Mouse (Mus musculus): ENCODE measurements around the gene Soat2.

Soat2 gene

DNA sequence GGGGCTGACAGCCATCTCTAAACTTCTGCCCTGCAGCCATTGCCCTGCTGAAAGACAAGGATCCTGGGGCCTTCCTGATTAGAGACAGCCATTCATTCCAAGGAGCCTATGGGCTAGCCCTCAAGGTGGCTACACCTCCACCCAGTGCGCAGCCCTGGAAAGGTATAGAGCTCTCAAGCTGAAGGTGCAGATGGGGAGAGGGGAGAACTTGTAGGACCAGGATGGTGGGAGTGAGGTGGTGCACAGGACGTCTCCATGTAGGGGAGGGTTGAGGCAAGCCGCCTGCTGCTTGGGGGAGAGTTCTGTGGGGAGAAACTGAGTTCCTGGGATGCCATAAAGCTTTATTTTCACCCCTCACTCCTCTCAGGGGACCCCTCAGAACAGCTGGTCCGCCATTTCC, 36.7 kb upstream of the Soat2 start:
- no peak for DNase-seq (ENCODE audit: low spot score in 2 of 2)

DNA sequence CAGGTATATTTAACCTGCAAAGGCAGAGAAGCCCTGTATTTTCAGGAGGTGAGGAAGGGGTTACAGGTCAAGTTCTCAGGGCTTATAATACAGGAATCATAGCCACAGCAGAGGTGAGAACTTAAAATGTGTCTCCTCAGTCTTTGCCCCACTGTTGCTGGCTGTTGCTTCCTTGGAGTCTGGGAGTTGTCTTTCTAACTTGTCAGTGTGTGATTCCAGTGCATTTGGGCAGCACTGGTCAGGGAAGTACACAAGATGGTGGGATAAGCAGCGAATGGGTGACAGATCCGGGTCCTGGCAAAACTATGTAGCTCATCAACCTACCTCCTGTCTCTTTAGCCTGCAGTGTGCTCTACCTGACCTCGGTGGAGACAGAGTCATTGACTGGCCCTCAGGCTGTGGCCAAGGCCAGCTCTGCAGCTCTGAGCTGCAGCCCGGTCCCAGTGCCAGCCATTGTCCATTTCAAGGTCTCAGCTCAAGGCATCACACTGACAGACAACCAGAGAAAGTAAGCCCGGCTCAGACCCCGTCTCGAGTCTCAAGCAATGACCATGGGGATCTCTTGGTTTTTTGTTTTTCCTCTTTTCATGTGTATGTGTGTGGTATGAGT, 35.6 kb upstream of the Soat2 start:
- DNase-seq (ENCODE audit: low spot score in 2 of 2), result no peak

DNA sequence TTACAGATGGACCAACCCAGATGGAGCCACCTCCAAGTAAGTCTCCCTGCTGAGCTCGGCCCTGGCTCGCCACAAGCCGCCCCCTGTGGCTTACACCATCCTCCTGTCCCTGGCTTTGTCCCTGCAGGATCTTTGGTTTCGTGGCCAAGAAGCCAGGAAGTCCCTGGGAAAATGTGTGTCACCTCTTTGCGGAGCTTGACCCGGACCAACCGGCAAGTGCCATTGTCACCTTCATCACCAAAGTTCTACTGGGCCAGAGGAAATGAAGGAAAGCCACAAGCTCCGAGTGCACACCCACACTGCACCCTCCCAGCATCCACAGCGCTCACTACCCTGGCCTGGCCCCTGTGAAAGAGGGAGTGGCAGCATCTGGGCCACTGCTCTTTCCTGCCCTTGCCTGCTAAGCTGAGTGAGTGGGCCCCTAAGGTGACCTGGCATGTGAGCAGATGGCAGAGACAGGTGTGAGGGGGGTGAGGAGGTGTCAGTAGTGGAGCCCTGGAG, 34.5 kb upstream of the Soat2 start:
- DNase-seq (ENCODE audit: low spot score in 2 of 2), result no peak

DNA sequence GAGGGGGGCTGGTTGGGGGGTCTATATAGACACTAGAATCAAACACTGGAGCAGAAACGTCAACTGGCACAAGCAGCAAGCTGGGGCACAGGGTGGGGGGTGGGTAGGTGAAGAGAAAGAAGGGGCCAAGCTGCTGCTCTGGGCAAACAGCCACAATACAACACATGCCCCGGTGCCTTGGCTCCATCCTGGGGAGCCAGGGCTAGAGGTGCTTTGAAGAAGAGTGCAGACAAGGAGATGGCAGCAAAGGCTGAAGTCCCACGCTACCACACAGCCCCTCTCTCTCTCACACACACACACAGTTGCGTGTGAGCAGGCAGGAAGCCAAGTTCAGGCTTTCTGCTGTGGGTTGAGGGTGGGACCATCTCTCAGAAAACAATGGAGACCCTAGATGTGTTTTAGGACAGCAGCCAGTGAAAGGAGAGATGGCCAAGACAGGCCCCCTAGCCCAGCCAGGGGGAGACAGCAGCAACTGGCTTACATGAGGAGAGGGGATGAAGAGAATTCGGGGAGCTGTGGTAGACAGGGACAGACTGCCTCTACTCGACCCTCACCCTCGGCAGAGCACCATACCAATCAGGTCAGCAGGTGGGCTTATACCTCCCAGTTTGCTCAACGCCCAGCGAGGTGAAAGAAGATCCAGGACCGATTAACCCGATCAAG, 33.4 kb upstream of the Soat2 start:
- DNase-seq (ENCODE audit: low spot score in 2 of 2), result peak in 1 of 2 experiments; percentile 69

DNA sequence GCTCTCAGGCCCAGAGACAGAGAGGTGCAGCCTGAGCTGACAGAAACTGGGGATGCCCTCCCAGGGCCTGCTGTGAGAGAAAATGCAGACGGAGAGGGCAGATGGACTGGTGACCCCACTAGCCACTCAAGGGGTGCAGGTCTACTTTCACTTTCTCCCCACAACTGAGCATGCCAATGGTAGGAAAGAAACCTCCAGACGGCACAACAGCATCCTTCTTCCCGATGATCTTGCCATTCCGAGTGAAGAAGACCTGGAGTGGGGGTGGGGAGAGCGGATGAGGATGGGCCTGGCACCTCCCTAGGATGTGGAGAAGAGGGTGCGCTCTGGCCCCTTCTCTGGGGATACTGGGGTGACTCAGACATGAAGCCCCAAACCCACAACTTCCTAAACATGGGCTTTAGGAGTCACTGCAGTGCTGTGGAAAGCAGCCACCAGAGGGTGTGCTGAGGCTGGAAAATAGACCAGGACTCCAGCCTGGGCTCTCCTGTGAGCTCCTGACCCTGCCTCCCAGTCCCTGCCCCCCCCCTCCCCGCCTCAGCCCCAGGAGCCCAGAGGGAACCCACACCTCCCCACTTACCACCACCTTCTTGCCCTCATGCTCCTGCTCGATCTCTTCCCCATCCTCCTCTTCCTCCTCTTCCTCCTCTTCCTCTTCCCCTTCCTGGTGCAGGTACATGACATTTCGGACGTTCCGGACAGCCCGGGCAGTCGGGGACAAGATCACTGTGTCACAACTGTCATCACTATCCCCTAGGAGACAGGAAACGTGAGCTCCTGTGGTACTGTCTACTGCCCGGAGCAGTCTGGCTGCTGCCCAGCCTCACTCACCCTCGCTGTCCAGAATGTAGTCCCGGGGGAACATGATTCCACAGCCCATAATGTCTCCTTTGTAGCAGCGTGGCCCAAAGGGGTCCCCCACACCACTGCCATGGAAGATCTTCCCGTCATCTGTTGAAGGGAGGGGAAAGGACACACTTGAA, 32.6 kb upstream of the Soat2 start:
- no peak for DNase-seq (ENCODE audit: low spot score in 2 of 2)

DNA sequence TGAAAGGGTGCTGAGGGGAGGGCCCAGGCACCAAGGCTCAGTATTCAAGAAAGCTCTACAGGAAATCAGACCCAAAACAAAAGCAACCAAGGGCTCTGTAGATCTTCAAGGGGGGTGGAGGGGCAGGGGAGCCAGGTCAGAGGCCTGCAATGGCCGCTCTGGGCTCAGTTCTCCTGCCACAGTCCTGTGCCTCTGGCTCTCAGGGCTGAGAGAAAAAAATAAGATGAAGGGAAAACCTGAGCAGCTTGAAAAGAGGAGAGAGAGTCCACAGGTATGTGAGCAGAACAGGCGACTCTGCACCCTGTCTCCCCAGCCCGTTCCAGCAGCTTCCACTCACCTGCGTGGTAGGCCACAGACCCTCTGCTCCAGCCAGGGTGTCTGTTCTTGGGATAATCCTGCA, 31.7 kb upstream of the Soat2 start:
- no peak for DNase-seq (ENCODE audit: low spot score in 2 of 2)

DNA sequence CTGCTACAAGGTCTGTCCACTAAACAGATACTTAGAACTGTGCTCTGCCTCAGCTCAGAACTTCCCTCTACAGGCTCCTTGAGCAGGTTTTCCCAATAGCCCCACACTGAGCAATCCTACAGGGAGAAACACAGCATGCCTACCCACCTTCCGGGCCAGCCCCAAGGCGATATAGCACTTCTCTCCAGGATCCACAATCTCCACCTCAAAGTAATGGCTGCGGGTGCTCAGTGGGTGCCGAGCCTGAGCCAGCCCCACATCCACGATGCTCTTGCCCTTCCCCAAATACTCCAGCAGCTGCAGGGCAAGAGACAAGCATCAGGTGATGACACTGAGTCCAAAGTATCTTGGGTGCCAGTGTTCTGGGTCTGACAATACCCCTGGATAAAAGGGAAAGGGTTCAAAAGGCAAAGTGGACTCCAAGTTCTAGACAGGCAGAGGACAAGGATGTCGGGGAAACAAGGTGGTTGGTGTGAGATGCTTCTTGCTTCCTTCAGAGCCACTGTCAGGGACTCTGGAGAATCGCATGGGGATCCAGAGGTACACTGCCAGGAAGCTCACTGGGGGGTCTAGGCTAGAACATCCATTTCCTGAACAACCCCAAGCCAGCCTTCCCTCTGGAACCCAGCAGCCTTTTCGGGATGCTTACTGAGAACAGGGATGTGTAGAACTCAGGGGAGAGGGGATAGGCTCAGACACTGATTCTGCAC, 31.1 kb upstream of the Soat2 start:
- no peak for DNase-seq (ENCODE audit: low spot score in 2 of 2)

DNA sequence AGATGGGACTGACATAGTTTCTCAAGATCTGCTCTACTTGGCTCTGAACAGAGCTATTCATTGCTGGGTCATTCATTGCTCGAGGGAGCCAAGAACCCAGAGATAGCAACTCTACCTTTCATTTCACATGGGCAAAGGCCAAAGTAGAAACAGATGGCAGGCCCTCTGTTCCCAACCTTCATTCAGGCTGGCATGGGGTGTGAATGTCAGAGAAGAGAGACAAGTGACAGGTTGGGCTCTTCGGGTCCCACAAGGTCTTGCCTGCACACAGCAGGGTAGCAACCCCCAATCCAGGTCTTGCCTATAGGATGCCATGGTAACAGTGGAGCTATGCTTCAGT, 30.5 kb upstream of the Soat2 start:
- DNase-seq (ENCODE audit: low spot score in 2 of 2), result no peak

DNA sequence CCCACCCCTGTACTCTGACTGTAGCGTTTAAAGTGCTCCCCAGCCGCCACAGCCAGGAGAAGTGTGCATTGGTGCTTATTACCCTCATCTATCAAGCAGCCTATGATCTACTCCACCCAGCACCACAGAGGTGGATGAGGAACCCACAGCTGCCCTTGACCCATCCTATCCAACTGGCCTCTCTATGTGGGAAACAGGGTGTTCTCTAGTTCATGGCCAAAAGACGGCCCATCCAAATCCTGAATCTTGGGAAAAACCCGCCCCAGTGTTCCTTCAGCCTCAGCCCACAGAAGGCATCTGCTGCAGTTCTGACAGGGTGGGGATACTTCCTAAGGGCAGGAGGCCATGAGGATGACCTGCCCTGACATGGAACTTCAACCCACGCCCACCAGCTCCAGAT, 29.8 kb upstream of the Soat2 start:
- no peak for DNase-seq (ENCODE audit: low spot score in 2 of 2)

DNA sequence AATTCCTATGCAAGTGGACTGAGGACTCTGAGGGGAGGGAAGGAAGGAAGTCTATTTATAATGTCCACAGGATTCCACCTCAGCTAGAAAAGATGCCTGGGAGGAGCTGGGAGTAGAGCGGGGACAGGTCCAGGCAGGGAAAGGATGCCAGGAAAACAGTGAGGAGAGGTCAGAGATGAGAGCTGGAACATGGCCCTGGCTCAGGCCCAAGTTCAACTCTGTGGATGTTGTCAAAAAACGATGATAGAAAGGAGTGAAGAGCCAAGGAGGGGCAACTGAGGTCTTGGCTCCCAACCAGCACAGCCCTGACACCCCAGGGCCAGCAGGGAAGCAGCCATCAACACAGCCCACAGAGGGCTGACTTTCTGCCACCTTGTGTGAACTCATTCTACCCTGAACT, 24.0 kb upstream of the Soat2 start:
- no peak for DNase-seq (ENCODE audit: low spot score in 2 of 2)

DNA sequence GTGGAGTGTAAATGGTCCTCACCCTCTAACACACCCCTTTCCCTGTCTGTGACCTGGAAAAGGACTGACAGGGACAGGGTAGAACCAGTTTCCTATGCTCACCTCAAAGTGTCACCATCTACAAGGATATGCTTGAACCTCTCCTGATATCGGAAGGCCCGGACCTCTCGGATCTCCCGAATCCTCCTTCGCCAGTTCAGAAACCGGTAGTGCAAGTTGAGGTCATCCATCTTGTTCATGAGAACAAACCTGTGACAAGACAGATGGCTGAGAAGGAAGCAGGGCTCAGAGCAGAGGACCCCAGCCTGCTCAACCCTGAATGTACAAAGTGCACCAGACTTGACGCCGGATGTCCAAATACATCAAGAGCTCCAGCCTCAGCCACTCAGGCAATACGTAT, 17.0 kb upstream of the Soat2 start:
- DNase-seq (ENCODE audit: low spot score in 2 of 2), result no peak

DNA sequence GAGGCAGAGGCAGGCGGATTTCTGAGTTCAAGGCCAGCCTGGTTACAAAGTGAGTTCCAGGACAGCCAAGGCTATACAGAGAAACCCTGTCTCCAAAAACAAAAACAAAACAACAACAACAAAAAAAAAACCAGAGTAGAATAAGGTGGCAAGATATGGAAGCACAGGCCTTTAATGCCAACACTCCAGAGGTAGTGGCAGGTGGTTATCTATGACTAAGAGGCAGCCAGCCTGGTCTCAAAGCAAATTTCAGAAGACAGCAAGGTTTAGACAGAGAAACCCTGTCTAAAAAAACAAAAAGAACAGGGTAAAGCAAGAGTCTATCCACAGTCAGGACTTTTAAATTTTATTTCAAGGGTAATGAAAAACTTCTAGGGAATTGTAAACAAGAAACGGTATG, 15.6 kb upstream of the Soat2 start:
- DNase-seq (ENCODE audit: low spot score in 2 of 2), result no peak

DNA sequence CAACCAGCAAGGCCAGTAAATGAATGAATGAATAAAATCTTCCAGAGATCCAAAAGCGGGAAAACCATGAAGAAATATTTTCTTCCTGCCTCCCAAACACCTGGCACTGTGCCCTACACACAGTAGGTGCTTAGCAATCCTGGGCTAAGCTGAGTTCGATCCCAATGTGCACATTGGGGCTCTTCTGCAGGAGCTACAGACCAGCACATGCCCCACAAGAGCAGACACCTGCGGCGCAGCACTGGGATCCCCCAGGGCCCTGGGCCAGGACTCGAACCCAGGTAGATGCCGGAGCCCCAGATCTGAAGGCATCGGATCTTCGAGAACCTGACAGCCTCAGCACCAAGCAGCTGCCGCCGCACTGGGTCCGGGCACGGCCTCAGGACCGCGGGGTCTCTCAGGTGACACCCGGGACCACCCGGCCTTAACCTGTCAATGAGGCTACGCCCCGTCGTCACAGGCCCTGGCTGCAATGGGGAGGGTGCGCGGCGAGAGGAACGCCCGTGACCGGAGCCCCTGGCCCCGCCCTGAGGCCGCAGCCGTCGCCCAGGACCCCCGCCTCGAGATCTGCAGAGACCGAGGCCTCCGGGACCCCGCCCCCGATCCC, 14.7 kb upstream of the Soat2 start:
- no peak for DNase-seq (ENCODE audit: low spot score in 2 of 2)

DNA sequence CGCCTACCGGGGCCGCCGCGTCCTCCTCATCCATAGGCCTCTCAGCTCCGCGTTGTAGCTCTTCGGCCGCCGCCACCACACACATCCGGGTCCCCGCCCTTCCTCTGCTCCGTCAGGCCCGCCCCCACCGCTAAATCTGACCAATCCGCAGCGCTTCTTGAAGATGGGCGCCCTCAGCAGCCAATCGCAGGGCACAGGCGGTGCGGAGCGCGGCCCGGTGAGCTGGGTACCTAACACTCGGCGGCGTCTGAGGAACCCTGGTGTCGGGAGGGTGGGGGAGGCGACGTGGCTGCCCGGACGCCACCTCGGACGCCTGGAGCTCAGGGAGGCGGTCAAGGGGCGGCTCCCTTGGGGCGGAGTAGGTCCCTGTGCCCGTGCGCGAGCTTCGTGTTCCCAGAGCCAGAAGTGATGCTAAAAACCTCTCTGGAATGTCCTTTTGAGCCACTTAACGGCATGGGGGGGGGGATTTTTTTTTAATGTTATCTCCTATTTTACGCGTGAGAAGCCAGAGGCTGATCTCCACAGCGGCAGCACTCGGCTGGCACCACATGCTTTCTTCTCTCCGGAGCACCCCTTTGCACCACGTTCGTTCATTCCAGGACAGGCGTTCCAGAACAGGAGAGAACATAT, 14.1 kb upstream of the Soat2 start, which contains the start of gene Spryd3:
Gene Spryd3, minus strand, starts transcription at position 106 of the 630 bp plus-strand sequence.
- peak; percentile 97 to 99 for DNase-seq (ENCODE audit: low spot score in 2 of 2)

DNA sequence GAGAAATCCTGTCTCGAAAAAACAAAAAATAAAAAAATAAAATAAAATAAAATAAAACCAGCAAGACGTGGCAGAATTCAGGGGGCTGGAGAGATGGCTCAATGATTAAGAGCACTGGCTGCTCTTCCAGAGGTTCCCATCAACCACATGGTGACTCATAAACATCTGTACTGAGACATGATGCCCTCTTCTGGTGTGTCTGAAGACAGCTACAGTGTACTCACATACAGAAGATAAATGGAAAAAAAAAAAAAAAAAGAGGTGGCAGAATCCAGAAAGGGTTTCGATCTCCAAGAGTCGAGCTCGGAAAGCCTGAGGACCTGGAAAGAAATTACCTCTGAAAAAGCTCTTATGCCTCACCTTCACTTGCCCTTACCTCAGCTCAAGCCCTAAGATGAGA, 9.2 kb upstream of the Soat2 start:
- DNase-seq (ENCODE audit: low spot score in 2 of 2), result no peak

DNA sequence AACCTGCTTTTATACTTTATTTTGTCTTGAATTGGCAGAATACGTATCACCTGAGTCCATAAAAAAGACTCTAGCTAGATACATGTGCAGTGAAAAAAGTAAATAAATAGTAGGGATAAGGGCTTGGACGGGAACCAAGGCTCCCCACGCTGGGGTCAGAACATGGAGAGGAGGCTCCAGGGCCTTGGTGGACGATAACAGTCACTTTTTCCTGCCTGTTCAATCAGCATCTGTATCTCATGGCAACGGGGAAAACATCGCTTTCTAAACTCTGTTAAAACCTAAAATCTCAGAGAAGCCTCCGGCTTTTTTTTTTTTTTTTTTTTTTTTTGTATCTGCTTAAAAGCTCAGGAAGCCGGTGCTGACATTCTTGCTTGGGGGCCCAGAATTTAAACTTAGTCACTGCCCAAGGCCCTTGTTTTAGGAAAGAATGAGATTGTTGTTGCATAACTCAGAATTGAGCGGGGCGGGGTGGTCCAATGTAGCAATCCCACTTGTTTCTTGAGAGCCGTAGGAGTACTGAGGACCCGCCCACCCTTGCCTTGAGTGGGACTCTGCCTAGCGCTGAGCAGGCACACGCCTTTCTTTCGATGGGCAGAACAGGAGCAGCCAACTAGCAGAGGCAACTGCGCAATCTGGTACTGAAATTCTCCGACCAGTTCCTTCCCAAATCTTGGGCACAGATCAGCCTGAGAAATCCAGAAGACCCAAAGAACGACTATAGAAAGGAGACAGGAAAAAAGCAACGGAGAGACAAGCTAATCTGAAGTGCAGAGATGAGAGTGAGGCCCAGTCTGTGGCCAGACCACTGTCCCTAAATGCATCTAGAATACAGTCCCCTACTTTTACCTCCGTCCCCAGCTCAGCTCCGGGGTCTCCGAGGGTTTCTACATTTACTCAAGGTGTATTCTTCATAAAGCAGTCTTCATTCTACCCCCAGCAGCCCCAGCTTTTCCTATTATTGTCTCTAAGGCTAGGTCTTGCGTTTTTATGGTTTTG, 7.1 kb upstream of the Soat2 start:
- no peak for DNase-seq (ENCODE audit: low spot score in 2 of 2)

DNA sequence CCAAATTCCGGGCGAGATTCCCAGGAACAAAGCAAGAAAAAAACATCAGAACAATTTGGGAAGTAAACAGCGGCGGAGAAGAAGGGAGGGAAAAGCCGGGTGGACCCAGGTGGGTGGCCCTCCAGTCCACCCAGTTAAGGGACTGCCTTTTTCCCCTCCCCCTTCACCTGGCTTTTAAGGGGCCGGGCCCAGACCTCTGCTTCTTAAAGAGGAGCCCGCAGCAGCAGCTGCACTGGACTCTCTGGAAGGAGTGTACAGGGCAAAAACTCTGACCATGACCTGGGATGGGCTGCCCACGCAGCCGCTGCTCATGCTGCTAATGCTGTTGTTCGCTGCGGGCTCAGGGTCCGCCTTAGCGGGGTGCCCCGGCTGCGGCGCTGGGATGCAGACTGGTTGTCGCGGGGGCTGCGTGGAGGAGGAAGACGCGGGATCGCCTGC, 6.0 kb upstream of the Soat2 start, which contains the start of gene Igfbp6:
Gene Igfbp6, plus strand, starts transcription at position 89 of the 438 bp plus-strand sequence.
- DNase-seq (ENCODE audit: low spot score in 2 of 2), result no peak

DNA sequence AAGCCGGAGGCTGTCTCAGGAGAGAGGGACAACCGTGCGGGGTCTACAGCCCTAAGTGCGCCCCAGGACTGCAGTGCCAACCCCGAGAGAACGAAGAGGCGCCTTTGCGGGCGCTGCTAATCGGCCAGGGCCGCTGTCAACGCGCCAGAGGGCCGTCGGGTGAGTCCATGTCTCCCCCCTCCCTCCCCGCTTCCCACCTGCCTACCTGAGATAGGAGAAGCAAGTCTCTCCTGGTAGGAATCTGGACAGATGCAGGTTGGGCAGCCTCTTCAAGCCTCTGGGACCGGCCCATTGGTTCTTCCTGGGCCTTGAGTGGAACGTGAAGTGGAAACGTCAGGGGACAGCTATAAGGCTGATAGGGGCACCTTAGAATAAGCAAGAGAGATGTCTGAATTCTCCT, 5.6 kb upstream of the Soat2 start:
- no peak for DNase-seq (ENCODE audit: low spot score in 2 of 2)

DNA sequence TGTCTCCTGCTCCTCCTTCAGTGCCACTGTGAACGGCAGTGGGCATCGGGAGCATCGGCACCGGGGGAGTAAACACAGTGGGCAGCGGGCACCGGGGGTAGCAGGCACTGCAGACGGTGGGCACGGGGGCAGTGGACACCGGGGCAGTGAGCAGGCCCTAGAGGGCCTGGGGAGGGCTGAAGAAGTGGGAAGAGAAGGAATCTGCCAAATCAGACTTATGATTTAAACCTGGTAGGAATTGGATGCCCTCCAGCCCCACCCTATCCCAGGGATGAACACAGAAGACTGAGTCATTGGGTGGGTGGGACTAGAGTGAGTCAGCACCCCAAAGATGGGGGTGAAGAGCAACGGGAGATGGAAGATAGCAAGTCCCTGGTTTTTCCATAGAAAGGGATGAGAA, 5.0 kb upstream of the Soat2 start:
- no peak for DNase-seq (ENCODE audit: low spot score in 2 of 2)

DNA sequence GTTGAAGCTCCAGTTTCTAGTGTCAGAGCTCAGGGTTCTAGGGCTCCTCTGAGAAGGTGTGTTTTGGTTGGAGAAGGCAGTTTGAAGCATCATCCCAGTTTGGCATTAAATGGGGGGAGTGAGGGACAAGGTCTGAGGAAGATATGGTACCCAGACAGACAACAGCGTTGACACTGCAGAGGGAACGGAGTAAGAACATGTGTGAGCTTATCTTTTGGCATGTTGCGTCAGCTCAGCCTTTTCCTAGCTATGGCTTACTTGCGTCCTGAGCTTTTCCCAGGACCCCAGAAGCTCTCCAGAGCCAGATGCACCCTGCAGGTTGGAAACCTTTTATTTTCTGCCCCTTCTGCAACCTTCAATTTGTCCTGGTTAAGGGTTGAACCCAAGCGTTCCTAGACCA, 4.2 kb upstream of the Soat2 start:
- no peak for DNase-seq (ENCODE audit: low spot score in 2 of 2)

Measured in cerebellum, postnatal 4 days (tissue).